Mouse (Mus musculus) liver, embryonic 14.5 days (tissue): Measurements from ENCODE around the gene Rftn1.

Experiments
- CTCF ChIP-seq: IDR thresholded peaks from 2 replicates; pipeline ENCODE4 v1.5.1; 2016; ENCODE audit warnings: antibody characterized with exemption, low read depth, control low read depth
- EP300 ChIP-seq: IDR thresholded peaks from 2 replicates; pipeline ENCODE4 v1.6.1; 2016; ENCODE audit warnings: antibody characterized with exemption, low read depth

DNA sequence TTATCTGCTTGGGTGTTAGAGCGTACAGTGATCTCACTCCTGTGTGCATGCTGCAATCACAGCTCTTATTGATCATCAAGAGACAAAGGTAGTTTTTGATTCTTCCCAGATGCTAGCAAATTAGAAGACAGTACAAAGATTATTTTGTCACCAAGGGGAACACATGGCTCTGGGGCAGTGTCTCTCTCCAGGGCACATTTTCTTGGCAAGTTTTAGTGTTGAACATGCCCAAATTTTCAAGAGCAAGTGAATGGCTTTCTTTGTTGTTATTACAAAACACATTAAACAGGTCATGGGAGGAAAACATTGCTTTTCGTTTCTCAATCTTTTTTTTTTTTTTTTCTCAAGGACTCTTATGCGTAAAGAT lies 213.1 kb downstream of the Rftn1 start:
- TF ChIP-seq CTCF: no peak
- no peak for TF ChIP-seq EP300
